Mouse (Mus musculus) ES-E14 (cell line): Measurements from ENCODE around the gene Slc9a9.

Experiments
- CHD2 ChIP-seq: IDR thresholded peaks from 2 replicates; pipeline ENCODE4 v1.6.1; 2014; ENCODE audit warnings: mild to moderate bottlenecking, low read depth, low read length, inconsistent platforms
- MAFK ChIP-seq: IDR thresholded peaks from 2 replicates; pipeline ENCODE4 v1.6.1; 2014; ENCODE audit warnings: mild to moderate bottlenecking, low read depth, low read length, inconsistent platforms; ENCODE audit not compliant: insufficient read depth
- ZC3H11A ChIP-seq: IDR thresholded peaks from 2 replicates; pipeline ENCODE4 v1.6.1; 2012; ENCODE audit warnings: low read depth, mild to moderate bottlenecking, inconsistent platforms, low read length, borderline replicate concordance

- TF ChIP-seq CHD2 (no peak), ZC3H11A (no peak), MAFK (no peak)
Measured at GRCm38 (mm10) chr9:94682260-94682659, 12.6 kb downstream of the Slc9a9 start.
